Mouse (Mus musculus): ENCODE data around the gene Msh2. TPM values are rescaled to one million over a fixed set of nuclear protein-coding genes. Genes with fewer than 3 reads are reported as not detected.

Gene Msh2
- polyA plus RNA-seq (2014; fragmentation: Illumina TruSeq; extraction: RNeasy Lipid Tissue Mini Kit (QIAGEN cat#74804); ENCODE audit: low read depth, low replicate concordance): 31.6 TPM

GRCm38 (mm10) chr17:87671890-87672660, at the start of gene Msh2:
Msh2 (plus strand) TSS chr17:87672330.

Other genes with a start within 250 kb of the Msh2 start
- not detected for gene Stpg4, start 244.6 kb upstream of the Msh2 start, polyA plus RNA-seq (2014; fragmentation: Illumina TruSeq; extraction: RNeasy Lipid Tissue Mini Kit (QIAGEN cat#74804); ENCODE audit: low read depth, low replicate concordance)
- gene Calm2, start 225.4 kb upstream of the Msh2 start, polyA plus RNA-seq (2014; fragmentation: Illumina TruSeq; extraction: RNeasy Lipid Tissue Mini Kit (QIAGEN cat#74804); ENCODE audit: low read depth, low replicate concordance): 2,220 TPM
- 0.35 TPM for gene Epcam, start 36.4 kb upstream of the Msh2 start, polyA plus RNA-seq (2014; fragmentation: Illumina TruSeq; extraction: RNeasy Lipid Tissue Mini Kit (QIAGEN cat#74804); ENCODE audit: low read depth, low replicate concordance)
- gene Kcnk12, start 125.7 kb downstream of the Msh2 start, polyA plus RNA-seq (2014; fragmentation: Illumina TruSeq; extraction: RNeasy Lipid Tissue Mini Kit (QIAGEN cat#74804); ENCODE audit: low read depth, low replicate concordance): not detected
- gene Rpl36-ps4, start 248.6 kb downstream of the Msh2 start, polyA plus RNA-seq (2014; fragmentation: Illumina TruSeq; extraction: RNeasy Lipid Tissue Mini Kit (QIAGEN cat#74804); ENCODE audit: low read depth, low replicate concordance): not detected